Mouse (Mus musculus) neutrophil, adult 65 days (primary cell): ENCODE data around the gene Psmb11. TPM values are rescaled to one million over a fixed set of nuclear protein-coding genes. Genes with fewer than 3 reads are reported as not detected.

ENCODE experiments used
- total RNA-seq: library from RNA; stranded (reverse); gene quantifications from 2 replicates; pipeline ENCODE4 v1.2.4, GENCODE M21; 2023

Gene Psmb11
- total RNA-seq = not detected in 2 replicates

DNA sequence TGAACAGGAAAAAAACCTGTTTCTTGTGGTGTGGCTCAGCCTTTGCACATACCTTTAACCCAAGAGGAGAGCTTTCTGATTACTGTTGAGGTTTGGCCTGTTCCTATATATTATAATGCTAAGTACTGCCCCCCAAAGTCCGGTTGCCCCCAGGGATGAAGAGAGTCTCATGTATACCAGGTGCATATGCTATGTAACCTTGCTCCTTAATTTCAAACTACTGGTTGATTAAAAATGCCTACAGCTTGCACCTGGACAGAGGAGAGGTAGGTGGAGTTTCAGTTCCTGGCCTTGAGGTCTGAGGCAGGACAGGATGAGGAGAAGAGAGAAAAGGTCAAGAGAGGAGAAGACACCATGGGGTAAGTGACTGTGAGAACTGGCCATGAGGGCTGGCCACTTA lies at the start of gene Psmb11:
Psmb11 (plus strand) TSS at position 301 of the 400 bp plus-strand sequence.

DNA sequence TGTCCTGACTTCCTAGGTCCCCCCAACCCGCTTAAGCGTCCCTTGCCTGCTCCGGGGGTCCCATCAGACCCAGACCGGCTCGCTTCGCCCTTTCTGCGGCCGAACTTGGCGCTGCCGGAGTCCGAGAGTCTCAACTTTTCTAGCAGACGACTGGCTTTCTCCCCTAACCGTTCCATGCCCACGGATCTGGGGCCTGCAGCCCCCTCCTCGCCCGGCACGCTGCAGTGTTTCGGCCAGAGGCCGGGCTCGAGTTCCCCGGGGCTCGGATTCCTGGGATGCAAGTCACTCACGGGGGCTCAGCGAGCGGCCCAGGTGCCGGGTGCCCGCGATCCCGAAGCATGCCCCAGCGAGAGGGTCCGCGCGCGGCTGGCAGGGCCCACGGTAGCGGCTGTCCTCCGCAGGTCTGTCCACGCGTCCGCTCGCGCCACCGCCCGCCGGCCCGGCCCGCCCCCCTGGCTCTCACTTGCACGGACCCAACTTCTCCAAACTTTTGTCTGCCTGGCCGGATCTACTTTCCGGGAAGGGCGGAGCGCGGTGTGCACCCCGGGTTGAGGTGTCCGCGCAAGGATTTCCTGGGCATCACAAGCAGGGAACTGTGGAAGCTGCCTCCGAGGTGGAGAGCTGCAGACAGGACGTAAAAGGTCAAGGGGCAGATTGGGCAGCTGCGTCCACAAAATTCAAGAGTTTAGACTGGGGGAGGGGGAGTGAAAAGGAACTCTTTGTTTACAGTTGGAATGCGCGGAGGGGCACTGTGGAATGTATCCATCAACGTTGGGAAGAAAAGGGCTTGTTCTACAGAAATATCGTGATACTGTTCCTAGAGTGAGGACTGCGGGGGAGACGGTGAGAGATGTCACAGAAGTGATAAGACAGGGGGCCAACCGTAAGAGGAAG lies 43.9 kb upstream of the Psmb11 start, which contains the start of gene Ajuba:
Ajuba (minus strand) TSS at position 470 of the 894 bp plus-strand sequence.

DNA sequence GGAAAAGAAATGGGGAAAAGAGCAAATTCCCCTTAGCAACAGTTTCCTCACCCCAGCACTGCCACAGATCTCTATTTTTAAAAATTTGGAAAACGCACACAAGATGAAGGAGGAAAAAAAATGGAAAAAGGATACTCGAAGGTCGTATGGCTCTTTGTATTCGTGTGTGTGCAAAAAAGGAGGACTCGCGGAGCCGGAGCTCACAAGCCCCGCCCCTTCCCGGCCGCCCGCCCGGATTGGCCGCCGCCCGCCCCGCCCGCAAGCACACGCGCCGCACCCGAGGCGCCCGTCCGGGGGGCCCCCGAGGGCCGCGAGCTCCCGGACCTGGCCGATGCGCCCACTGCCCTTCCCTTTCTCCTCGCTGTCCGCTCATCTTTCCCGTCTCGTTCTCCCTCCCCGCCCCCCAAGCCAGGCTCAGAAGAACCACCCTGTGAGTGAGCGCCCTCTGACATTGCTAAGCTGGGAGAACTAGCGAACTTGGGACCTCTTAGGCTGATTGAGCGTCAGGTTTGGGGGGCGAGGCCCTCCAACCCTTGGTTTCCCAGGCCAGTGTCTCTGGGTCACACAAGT lies 15.4 kb upstream of the Psmb11 start, which contains the start of gene 4931414P19Rik:
4931414P19Rik (minus strand) TSS at position 242 of the 570 bp plus-strand sequence.

DNA sequence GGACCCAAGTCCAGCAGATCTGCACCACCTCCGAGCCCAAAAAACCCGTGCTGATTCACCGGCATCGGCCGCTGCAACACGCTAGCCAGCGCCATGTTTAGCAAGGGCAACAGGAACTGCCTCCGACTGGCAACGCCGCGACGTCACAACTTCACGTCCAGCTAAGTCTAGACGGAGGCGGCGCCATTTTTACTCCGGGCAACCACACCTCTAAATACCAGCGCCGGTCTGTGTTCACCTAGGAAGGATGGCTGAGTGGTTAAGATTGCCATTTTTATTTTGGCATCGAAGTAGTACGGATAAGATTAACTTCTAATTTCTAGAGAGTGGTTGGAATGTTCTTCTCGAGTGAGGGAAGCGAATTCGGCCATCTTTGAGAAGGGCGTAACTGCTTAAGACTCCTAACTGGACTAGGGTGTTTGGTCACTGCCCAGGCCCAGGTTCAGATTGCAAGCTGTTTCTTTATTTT lies 3.3 kb upstream of the Psmb11 start, which contains the start of gene Psmb5:
Psmb5 (minus strand) TSS at position 126 of the 469 bp plus-strand sequence.

DNA sequence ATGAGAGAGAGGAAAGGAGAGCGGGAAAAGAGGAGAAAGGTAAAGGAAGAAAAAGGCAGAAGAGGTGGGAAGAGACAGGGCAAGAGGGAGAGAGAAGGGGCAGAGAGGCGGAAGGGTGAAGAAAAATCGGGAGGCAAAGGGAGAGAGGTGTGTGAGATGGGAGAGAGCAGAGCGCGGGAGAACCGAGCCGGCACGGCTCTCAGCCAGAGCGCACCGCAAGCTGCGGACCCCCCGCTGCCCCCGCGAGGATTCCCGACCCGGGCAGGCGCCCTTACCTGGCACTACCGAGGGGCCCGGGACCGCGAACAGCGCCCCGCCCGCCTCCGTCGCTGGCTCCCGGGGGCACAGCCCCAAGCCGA lies 19.7 kb downstream of the Psmb11 start, which contains the start of gene Gm17606:
Gm17606 (plus strand) TSS at position 7 of the 359 bp plus-strand sequence.

DNA sequence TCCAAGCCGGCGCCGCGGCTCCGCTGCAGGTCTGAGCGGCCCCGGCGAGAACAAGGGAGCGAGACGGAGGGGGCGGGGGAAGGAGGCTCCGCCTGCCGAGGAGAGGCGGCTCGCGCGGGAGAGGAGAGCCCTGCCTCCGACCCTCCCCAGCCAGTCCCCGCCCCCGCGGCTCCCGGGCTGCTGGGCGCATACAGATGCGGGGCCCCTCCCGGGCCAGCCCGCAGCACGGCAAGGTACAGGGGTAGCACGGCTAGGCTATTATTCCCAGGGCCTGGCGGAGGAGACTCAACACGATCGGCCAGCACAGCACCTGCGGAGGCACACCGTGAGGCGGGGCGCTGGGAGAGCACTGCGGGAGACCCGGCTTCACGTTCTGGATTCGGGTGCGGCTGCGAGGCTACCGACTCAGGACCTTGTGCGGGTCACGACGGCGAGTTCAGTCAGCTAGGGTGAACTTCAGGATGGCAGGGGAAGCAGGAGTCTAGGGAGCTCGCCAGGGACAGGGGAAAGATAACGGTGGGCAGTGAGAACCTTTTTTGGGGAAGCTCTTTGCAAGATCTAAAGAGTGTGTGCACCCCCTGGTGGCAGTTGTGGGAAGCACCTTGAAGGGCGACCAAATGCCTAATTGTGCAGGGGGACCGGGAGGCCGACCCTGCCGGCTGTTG lies 20.2 kb downstream of the Psmb11 start, which contains the start of gene Cdh24:
Cdh24 (minus strand) TSS at position 60 of the 665 bp plus-strand sequence.

Other genes with a start within 250 kb of the Psmb11 start
- 13.8 and 15.6 TPM in 2 replicates for gene Slc7a7, start 203.7 kb upstream of the Psmb11 start, total RNA-seq
- 15.2 and 17.7 TPM in 2 replicates for gene Mrpl52, start 194.5 kb upstream of the Psmb11 start, total RNA-seq
- 0.47 and 1.4 TPM in 2 replicates for gene Mmp14, start 189.8 kb upstream of the Psmb11 start, total RNA-seq
- gene Lrp10, start 157.3 kb upstream of the Psmb11 start, total RNA-seq = 106 and 114 TPM in 2 replicates
- 0.25 TPM in 1 of 2 replicates, not detected in the other for gene Rem2, start 145.3 kb upstream of the Psmb11 start, total RNA-seq
- gene Prmt5, start 103.9 kb upstream of the Psmb11 start, total RNA-seq = 9.2 and 9.3 TPM in 2 replicates
- gene Haus4, start 66.8 kb upstream of the Psmb11 start, total RNA-seq = 14.4 and 22.8 TPM in 2 replicates
- gene Ajuba, start 43.9 kb upstream of the Psmb11 start, total RNA-seq = 0.25 TPM in 1 of 2 replicates, not detected in the other
- 1.2 and 4.8 TPM in 2 replicates for gene 4931414P19Rik, start 15.4 kb upstream of the Psmb11 start, total RNA-seq
- gene Psmb5, start 3.4 kb upstream of the Psmb11 start, total RNA-seq = 55.2 and 60.7 TPM in 2 replicates
- gene Gm17606, start 19.5 kb downstream of the Psmb11 start, total RNA-seq = not detected in 2 replicates
- gene Cdh24, start 19.9 kb downstream of the Psmb11 start, total RNA-seq = 1.7 and 2.3 TPM in 2 replicates
- 29.1 and 34.7 TPM in 2 replicates for gene 1700123O20Rik, start 64.8 kb downstream of the Psmb11 start, total RNA-seq
- 250 and 327 TPM in 2 replicates for gene Acin1, start 65.5 kb downstream of the Psmb11 start, total RNA-seq
- gene Gm29776, start 77.4 kb downstream of the Psmb11 start, total RNA-seq = 0.25 and 0.39 TPM in 2 replicates
- 119 and 152 TPM in 2 replicates for gene Cebpe, start 90.7 kb downstream of the Psmb11 start, total RNA-seq
- 2.7 and 3.4 TPM in 2 replicates for gene Slc7a8, start 160.5 kb downstream of the Psmb11 start, total RNA-seq
- not detected in 2 replicates for gene Rnf212b, start 192.7 kb downstream of the Psmb11 start, total RNA-seq
- 7.4 and 9.4 TPM in 2 replicates for gene Homez, start 249.5 kb downstream of the Psmb11 start, total RNA-seq